Mouse (Mus musculus): ENCODE data around the gene Prdm4. TPM values are rescaled to one million over a fixed set of nuclear protein-coding genes. Genes with fewer than 3 reads are reported as not detected.
A peak's percentile ranks its signal among the peaks of the same experiment; 100 is the strongest.

Prdm4 gene
- polyA plus RNA-seq, 1 experiment = 15.4 TPM

GRCm38 (mm10) chr10:85953401-85953800 is 36.5 kb upstream of the Prdm4 start:
- H3K36me3 ChIP-seq (ENCODE audit: control insufficient read depth, insufficient read depth, low read length) = peaks cover 3% of the 10 kb centered on the region

GRCm38 (mm10) chr10:85951765-85952443 is 35.0 kb upstream of the Prdm4 start:
- 50% methylated on average over 6 of the region's 6 CpGs for WGBS
- TF ChIP-seq CTCF (conservative IDR thresholded peaks at IDR 0.05; ENCODE audit: insufficient read depth, insufficient read length, low read depth, low read length) (no peak), POLR2A (IDR thresholded peaks at IDR 0.05; ENCODE audit: low read depth, low read length) (no peak)
- Histone ChIP-seq H3K27ac (ENCODE audit: insufficient read depth, low read depth, low read length) (no peak overlapping the region), H3K27me3 (replicated peaks; ENCODE audit: control insufficient read depth, insufficient read depth, low read length) (no peaks in the 10 kb centered on the region), H3K4me1 (ENCODE audit: control insufficient read depth, insufficient read depth, low read length) (peaks cover 14% of the 10 kb centered on the region), H3K4me3 (ENCODE audit: insufficient read depth, low read depth, low read length) (no peak overlapping the region), H3K36me3 (ENCODE audit: control insufficient read depth, insufficient read depth, low read length) (peaks cover 3% of the 10 kb centered on the region)
- DNase-seq = no peak

More at GRCm38 (mm10) chr10:85953401-85953800, 36.5 kb upstream of the Prdm4 start:
- no peaks in the 10 kb centered on the region for H3K27me3 ChIP-seq (replicated peaks; ENCODE audit: control insufficient read depth, insufficient read depth, low read length)
- H3K27ac ChIP-seq (ENCODE audit: insufficient read depth, low read depth, low read length) = no peak overlapping the region
- 14% methylated on average over 3 of the region's 3 CpGs for WGBS
- no peak overlapping the region for H3K4me3 ChIP-seq (ENCODE audit: insufficient read depth, low read depth, low read length)
- H3K4me1 ChIP-seq (ENCODE audit: control insufficient read depth, insufficient read depth, low read length) = peaks cover 14% of the 10 kb centered on the region
- DNase-seq = peak; percentile 67
- TF ChIP-seq CTCF (conservative IDR thresholded peaks at IDR 0.05; ENCODE audit: insufficient read depth, insufficient read length, low read depth, low read length) (no peak), POLR2A (IDR thresholded peaks at IDR 0.05; ENCODE audit: low read depth, low read length) (no peak)

GRCm38 (mm10) chr10:85948483-85949196 is 31.7 kb upstream of the Prdm4 start:
- TF ChIP-seq POLR2A (IDR thresholded peaks at IDR 0.05; ENCODE audit: low read depth, low read length) = no peak
- TF ChIP-seq CTCF (conservative IDR thresholded peaks at IDR 0.05; ENCODE audit: insufficient read depth, insufficient read length, low read depth, low read length) = no peak
- Histone ChIP-seq H3K27me3 (replicated peaks; ENCODE audit: control insufficient read depth, insufficient read depth, low read length) (no peaks in the 10 kb centered on the region), H3K36me3 (ENCODE audit: control insufficient read depth, insufficient read depth, low read length) (peaks cover 3% of the 10 kb centered on the region), H3K27ac (ENCODE audit: insufficient read depth, low read depth, low read length) (no peak overlapping the region), H3K4me3 (ENCODE audit: insufficient read depth, low read depth, low read length) (no peak overlapping the region), H3K4me1 (ENCODE audit: control insufficient read depth, insufficient read depth, low read length) (peaks cover 8% of the 10 kb centered on the region; the same call in 1 of the 2 replicates)
- WGBS = 97% methylated on average over 8 of the region's 8 CpGs
- DNase-seq = no peak

- Histone ChIP-seq H3K4me3 (ENCODE audit: insufficient read depth, low read depth, low read length) (no peak overlapping the region), H3K4me1 (ENCODE audit: control insufficient read depth, insufficient read depth, low read length) (no peaks in the 10 kb centered on the region), H3K36me3 (ENCODE audit: control insufficient read depth, insufficient read depth, low read length) (peaks cover 7% of the 10 kb centered on the region), H3K27me3 (replicated peaks; ENCODE audit: control insufficient read depth, insufficient read depth, low read length) (no peaks in the 10 kb centered on the region), H3K27ac (ENCODE audit: insufficient read depth, low read depth, low read length) (no peak overlapping the region)
- no peak for DNase-seq
- TF ChIP-seq POLR2A (IDR thresholded peaks at IDR 0.05; ENCODE audit: low read depth, low read length) (no peak), CTCF (conservative IDR thresholded peaks at IDR 0.05; ENCODE audit: insufficient read depth, insufficient read length, low read depth, low read length) (no peak)
- WGBS = 77% methylated on average over 6 of the region's 6 CpGs
These were observed 19.5 kb upstream of the Prdm4 start for GRCm38 (mm10) chr10:85936280-85936965.

- WGBS = 96% methylated on average over 11 of the region's 11 CpGs
- no peak for TF ChIP-seq CTCF (conservative IDR thresholded peaks at IDR 0.05; ENCODE audit: insufficient read depth, insufficient read length, low read depth, low read length)
- TF ChIP-seq POLR2A (IDR thresholded peaks at IDR 0.05; ENCODE audit: low read depth, low read length) = no peak
- no peak overlapping the region for H3K4me3 ChIP-seq (ENCODE audit: insufficient read depth, low read depth, low read length)
- H3K36me3 ChIP-seq (ENCODE audit: control insufficient read depth, insufficient read depth, low read length) = no peaks in the 10 kb centered on the region
- DNase-seq = no peak
- H3K27me3 ChIP-seq (replicated peaks; ENCODE audit: control insufficient read depth, insufficient read depth, low read length) = no peaks in the 10 kb centered on the region
- peaks cover 4% of the 10 kb centered on the region; the same call in 1 of the 2 replicates for H3K4me1 ChIP-seq (ENCODE audit: control insufficient read depth, insufficient read depth, low read length)
- H3K27ac ChIP-seq (ENCODE audit: insufficient read depth, low read depth, low read length) = no peak overlapping the region
These were observed 13.0 kb upstream of the Prdm4 start for GRCm38 (mm10) chr10:85929962-85930361.

GRCm38 (mm10) chr10:85929208-85929591 is 12.3 kb upstream of the Prdm4 start:
- WGBS = 35% methylated on average over 11 of the region's 11 CpGs
- Histone ChIP-seq H3K27me3 (replicated peaks; ENCODE audit: control insufficient read depth, insufficient read depth, low read length) (no peaks in the 10 kb centered on the region), H3K4me1 (ENCODE audit: control insufficient read depth, insufficient read depth, low read length) (peaks cover 4% of the 10 kb centered on the region; the same call in 1 of the 2 replicates), H3K36me3 (ENCODE audit: control insufficient read depth, insufficient read depth, low read length) (no peaks in the 10 kb centered on the region), H3K27ac (ENCODE audit: insufficient read depth, low read depth, low read length) (no peak overlapping the region), H3K4me3 (ENCODE audit: insufficient read depth, low read depth, low read length) (no peak overlapping the region)
- DNase-seq = no peak
- TF ChIP-seq CTCF (conservative IDR thresholded peaks at IDR 0.05; ENCODE audit: insufficient read depth, insufficient read length, low read depth, low read length) = no peak
- no peak for TF ChIP-seq POLR2A (IDR thresholded peaks at IDR 0.05; ENCODE audit: low read depth, low read length)

All from kidney, adult 2 months (tissue).